ENCODE assay signal across 8 mouse cellular contexts in the genomic region with DNA sequence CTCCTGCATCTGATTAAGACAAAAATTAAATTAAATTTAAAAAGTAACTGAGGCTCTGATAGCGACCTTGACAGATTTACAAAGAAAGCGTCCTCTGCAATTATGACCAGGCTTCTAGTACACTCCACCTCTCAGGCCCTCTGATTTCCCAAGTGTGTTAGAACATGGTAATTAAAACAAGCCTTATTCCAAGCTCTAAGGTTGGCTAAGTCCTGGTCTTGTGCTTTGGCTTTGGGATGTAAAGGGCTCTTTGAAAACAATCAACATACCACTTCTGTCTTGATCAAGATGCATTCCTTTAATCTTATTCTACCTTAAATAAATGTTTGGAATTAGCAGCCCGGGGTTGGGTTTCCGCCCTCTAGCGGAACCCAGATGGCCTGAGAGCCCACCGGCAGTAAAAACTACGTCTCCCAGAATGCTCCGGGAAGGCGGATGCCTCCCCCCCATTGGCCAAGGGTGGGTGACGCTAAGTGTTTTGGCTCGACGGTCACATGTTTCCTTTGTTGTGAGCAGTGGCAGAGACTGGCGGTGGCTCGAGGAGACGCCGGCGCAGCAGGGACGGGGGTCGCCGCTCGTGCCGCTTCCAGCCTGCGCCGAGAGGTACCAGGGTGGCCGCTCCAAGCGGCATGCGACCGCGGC. TPM values are rescaled to one million over a fixed set of nuclear protein-coding genes. Genes with fewer than 3 reads are reported as not detected.
DNase-seq lines count a peak whose midpoint lies in the region; ATAC-seq and TF ChIP-seq lines count a peak whose summit lies in the region.

TSS of gene Klhl24 (plus strand) at position 474 of the 642 bp plus-strand sequence.

- TF ChIP-seq EP300 in MEL (IDR thresholded peaks at IDR 0.05; ENCODE audit: low read depth in 1 of 2, low read length in 2 of 2) = no peak

- TF ChIP-seq RAD21 in MEL (IDR thresholded peaks at IDR 0.05; ENCODE audit: low read depth, low read length) = peak; percentile 29

- peak; percentile 34 to 64 (median 63); a peak in 5 of 6 replicates for TF ChIP-seq CTCF in MEL (IDR thresholded peaks at IDR 0.05 in 2 of 3, conservative IDR thresholded peaks at IDR 0.05 in 1 of 3; ENCODE audit: control insufficient read depth in 1 of 3, insufficient read depth in 1 of 3, low read depth in 2 of 3, low read length in 3 of 3, poor library complexity in 1 of 3, severe bottlenecking in 1 of 3)
- TF ChIP-seq CTCF in cerebellum, adult 2 months (IDR thresholded peaks at IDR 0.05; ENCODE audit: borderline replicate concordance, insufficient read depth, low read depth, low read length) = peak; percentile 60; the same call in 1 of the 2 replicates
- peak; percentile 72 for TF ChIP-seq CTCF in forebrain, postnatal 0 days (IDR thresholded peaks at IDR 0.05; ENCODE audit: low read depth)

- WGBS in cerebellum, adult 2 months = under 1% methylated on average over 29 of the region's 29 CpGs
- 2% methylated on average over 29 of the region's 29 CpGs for WGBS in forebrain, postnatal 0 days
- under 1% methylated on average over 28 of the region's 29 CpGs for WGBS in lung, embryonic 15.5 days

- peak within 1 kb of the TSS; percentile 73 for H3K9ac ChIP-seq in MEL (ENCODE audit: control insufficient read depth, low read depth, low read length, poor library complexity, severe bottlenecking)
- H3K9ac ChIP-seq in forebrain, postnatal 0 days = peak within 1 kb of the TSS; percentile 95
- peak within 1 kb of the TSS; percentile 82 for H3K9ac ChIP-seq in lung, embryonic 15.5 days

- peaks cover 0 to 15% of the 10 kb centered on the region in 2 experiments; a peak in 2 of 4 replicates for H3K36me3 ChIP-seq in MEL (ENCODE audit: control insufficient read depth in 1 of 2, insufficient read depth in 2 of 2, low read length in 2 of 2)
- H3K36me3 ChIP-seq in forebrain, postnatal 0 days (ENCODE audit: insufficient read depth) = no peaks in the 10 kb centered on the region
- no peaks in the 10 kb centered on the region for H3K36me3 ChIP-seq in lung, embryonic 15.5 days

- peak within 1 kb of the TSS; percentile 59 for H3K27ac ChIP-seq in MEL (ENCODE audit: control insufficient read depth, low read depth, low read length)
- H3K27ac ChIP-seq in cerebellum, adult 2 months (ENCODE audit: insufficient read depth, low read length) = peak within 1 kb of the TSS; percentile 80
- H3K27ac ChIP-seq in forebrain, postnatal 0 days (ENCODE audit: low read depth, low read length) = peak within 1 kb of the TSS; percentile 98
- peak within 1 kb of the TSS; percentile 98 for H3K27ac ChIP-seq in lung, embryonic 15.5 days

- H3K27me3 ChIP-seq in MEL (ENCODE audit: control insufficient read depth in 1 of 2, insufficient read depth in 2 of 2, low read length in 2 of 2) = no peaks in the 10 kb centered on the region
- H3K27me3 ChIP-seq in cerebellum, adult 2 months (ENCODE audit: control insufficient read depth, insufficient read depth, low read length) = no peaks in the 10 kb centered on the region
- H3K27me3 ChIP-seq in forebrain, postnatal 0 days (ENCODE audit: insufficient read depth, low read length) = no peaks in the 10 kb centered on the region
- H3K27me3 ChIP-seq in lung, embryonic 15.5 days = no peaks in the 10 kb centered on the region

- H3K4me3 ChIP-seq in MEL (ENCODE audit: control insufficient read depth in 1 of 2, insufficient read depth in 1 of 2, low read depth in 2 of 2, low read length in 2 of 2) = peak within 1 kb of the TSS; percentile 67 to 82
- peak within 1 kb of the TSS; percentile 84 for H3K4me3 ChIP-seq in cerebellum, adult 2 months (replicated peaks; ENCODE audit: insufficient read depth, low read depth, low read length)
- peak within 1 kb of the TSS; percentile 77 for H3K4me3 ChIP-seq in forebrain, postnatal 0 days (ENCODE audit: low read depth, low read length)
- peak within 1 kb of the TSS; percentile 72 for H3K4me3 ChIP-seq in lung, embryonic 15.5 days

- H3K79me2 ChIP-seq in MEL (ENCODE audit: control insufficient read depth, insufficient read depth, low read length, poor library complexity) = no peaks in the 10 kb centered on the region; the same call in 1 of the 2 replicates

- ATAC-seq in forebrain, postnatal 0 days = peak; percentile 97
- peak; percentile 95 for ATAC-seq in lung, embryonic 15.5 days (ENCODE audit: borderline replicate concordance, extremely low read depth, low FRiP score, low TSS enrichment)

- H3K4me2 ChIP-seq in forebrain, postnatal 0 days (ENCODE audit: low read depth) = peak within 1 kb of the TSS; percentile 64
- H3K4me2 ChIP-seq in lung, embryonic 15.5 days = peak within 1 kb of the TSS; percentile 54

- no peaks in the 10 kb centered on the region for H3K9me3 ChIP-seq in MEL (replicated peaks; ENCODE audit: insufficient read depth, low read length)
- no peaks in the 10 kb centered on the region for H3K9me3 ChIP-seq in forebrain, postnatal 0 days (ENCODE audit: low read length)
- H3K9me3 ChIP-seq in lung, embryonic 15.5 days = no peaks in the 10 kb centered on the region

- peak; percentile 96 for DNase-seq in MEL (ENCODE audit: low read depth, low spot score)
- peak; percentile 92 to 95 for DNase-seq in cerebellum, adult 2 months
- peak; percentile 98 for DNase-seq in forebrain, postnatal 0 days
- DNase-seq in heart, postnatal 4 days = peak; percentile 93
- peak; percentile 94 to 95 for DNase-seq in layer of hippocampus, adult 8-10 months (ENCODE audit: low spot score in 2 of 2)
- peak; percentile 92 for DNase-seq in ovary, adult 18-20 months (ENCODE audit: low spot score)
- peak; percentile 90 to 91 for DNase-seq in thymus, postnatal 10 days (ENCODE audit: low spot score in 2 of 2)

- peaks cover 7 to 8% of the 10 kb centered on the region in 2 experiments for H3K4me1 ChIP-seq in MEL (ENCODE audit: control insufficient read depth in 1 of 2, insufficient read depth in 2 of 2, low read length in 2 of 2)
- H3K4me1 ChIP-seq in cerebellum, adult 2 months (ENCODE audit: control insufficient read depth, insufficient read depth, low read length) = no peaks in the 10 kb centered on the region
- no peaks in the 10 kb centered on the region for H3K4me1 ChIP-seq in forebrain, postnatal 0 days (ENCODE audit: insufficient read depth)
- no peaks in the 10 kb centered on the region for H3K4me1 ChIP-seq in lung, embryonic 15.5 days

- TF ChIP-seq POLR2A in MEL (IDR thresholded peaks at IDR 0.05; ENCODE audit: control insufficient read depth in 1 of 2, insufficient read depth in 1 of 2, low read depth in 1 of 2, low read length in 2 of 2, poor library complexity in 1 of 2) = no peak; a peak in 1 of 4 replicates
- peak; percentile 90 for TF ChIP-seq POLR2A in cerebellum, adult 2 months (IDR thresholded peaks at IDR 0.05; ENCODE audit: borderline replicate concordance, insufficient read depth, low read length)

TF ChIP-seq in MEL, 35 proteins besides CTCF, POLR2A, EP300 and RAD21 (continues in another document):
- peak; percentile 97 for TF ChIP-seq MXI1 (IDR thresholded peaks at IDR 0.05; ENCODE audit: low read depth, low read length)
- no peak for TF ChIP-seq JUND (IDR thresholded peaks at IDR 0.05; ENCODE audit: low read depth, low read length)
- peak; percentile 80 for TF ChIP-seq ELF1 (IDR thresholded peaks at IDR 0.05; ENCODE audit: low read depth, low read length)
- TF ChIP-seq TAL1 (IDR thresholded peaks at IDR 0.05; ENCODE audit: low read length) = no peak
- no peak for TF ChIP-seq GATA1 (IDR thresholded peaks at IDR 0.05; ENCODE audit: low read depth, low read length)
- no peak for TF ChIP-seq ZMIZ1 (IDR thresholded peaks at IDR 0.05; ENCODE audit: low read depth, low read length)
- TF ChIP-seq TBP (IDR thresholded peaks at IDR 0.05; ENCODE audit: low read depth, low read length) = no peak
- TF ChIP-seq USF2 (IDR thresholded peaks at IDR 0.05; ENCODE audit: borderline replicate concordance in 1 of 2, insufficient read depth in 1 of 2, low read depth in 1 of 2, low read length in 2 of 2) = peak in 1 of 2 experiments; percentile 54; a peak in 1 of 4 replicates
- no peak for TF ChIP-seq MEF2A (IDR thresholded peaks at IDR 0.05; ENCODE audit: extremely low read depth, insufficient replicate concordance, low read depth, low read length, poor library complexity, severe bottlenecking)
- 0 out of 2 replicates have a peak, but pooled peaks have one; percentile 9 for TF ChIP-seq TCF12 (IDR thresholded peaks at IDR 0.05; ENCODE audit: low read depth, low read length)
- TF ChIP-seq POLR2AphosphoS2 (IDR thresholded peaks at IDR 0.05; ENCODE audit: low read length) = no peak
- TF ChIP-seq ZNF384 (IDR thresholded peaks at IDR 0.05; ENCODE audit: low read depth, low read length) = no peak
- peak; percentile 92 for TF ChIP-seq MAX (IDR thresholded peaks at IDR 0.05; ENCODE audit: low read length)
- TF ChIP-seq MYC (IDR thresholded peaks at IDR 0.05; ENCODE audit: low read depth, low read length) = peak; percentile 41; the same call in 1 of the 2 replicates
- no peak for TF ChIP-seq GABPA (IDR thresholded peaks at IDR 0.05; ENCODE audit: low read depth, low read length)
- TF ChIP-seq KAT2A (conservative IDR thresholded peaks at IDR 0.05; ENCODE audit: low read depth, low read length) = peak; percentile 92
- TF ChIP-seq MYB (IDR thresholded peaks at IDR 0.05; ENCODE audit: low read depth, low read length) = no peak
- TF ChIP-seq POLR2AphosphoS5 (IDR thresholded peaks at IDR 0.05; ENCODE audit: borderline replicate concordance, low read depth, low read length) = no peak
- no peak for TF ChIP-seq CHD2 (IDR thresholded peaks at IDR 0.05; ENCODE audit: low read length)
- TF ChIP-seq ZC3H11A (IDR thresholded peaks at IDR 0.05; ENCODE audit: low read depth, low read length) = no peak
- TF ChIP-seq NRF1 (IDR thresholded peaks at IDR 0.05; ENCODE audit: insufficient read depth, low read depth, low read length, poor library complexity, severe bottlenecking) = peak; percentile 40; the same call in 1 of the 2 replicates
- peak; percentile 28; the same call in 1 of the 2 replicates for TF ChIP-seq SMC3 (IDR thresholded peaks at IDR 0.05; ENCODE audit: low read depth, low read length)
- no peak for TF ChIP-seq ZKSCAN1 (IDR thresholded peaks at IDR 0.05; ENCODE audit: low read depth, low read length)
- TF ChIP-seq SIN3A (IDR thresholded peaks at IDR 0.05; ENCODE audit: low read length) = peak; percentile 99

RNA-seq across cellular contexts. Expression of gene Klhl24, which starts in this region (rescaled TPM):
- total RNA-seq in MEL (2012; rRNA removed) = 1.8 and 3.4 TPM in 2 replicates
- 1 to 10 TPM in 1 of 2 experiments, not detected in 1; 2.5 TPM for polyA plus RNA-seq in MEL (2012; ENCODE audit: insufficient read depth in 1 of 2, insufficient read length in 2 of 2, low read depth in 1 of 2, low replicate concordance in 2 of 2, missing spikeins in 1 of 2)
- polyA plus RNA-seq in cerebellum, adult 2 months (2012; rRNA removed) = 26.6 and 27.0 TPM in 2 replicates
- 97.9 and 130 TPM in 2 replicates for total RNA-seq in forebrain, postnatal 0 days (2014; rRNA removed)
- 32.2 and 43.1 TPM in 2 replicates for polyA plus RNA-seq in forebrain, postnatal 0 days (2015; fragmentation: Nextera tagmentation; extraction: Ambion mirVana)
- 100 to 1,000 TPM in 1 of 2 experiments, 10 to 100 TPM in 1; 96.1 to 104 TPM for total RNA-seq in heart, postnatal 4 days (2021)
- 10 to 100 TPM; 76.2 to 95.8 (median 85.2) TPM for total RNA-seq in layer of hippocampus, adult 8-10 months (2022)
- polyA plus RNA-seq in lung, embryonic 15.5 days (2015; fragmentation: Nextera tagmentation; extraction: Ambion mirVana) = 26.5 and 31.3 TPM in 2 replicates

Comparison
In these comparisons a context has a peak if more than half of its experiments do, and no peak if none do; other contexts are left out.
1. Peak in every context shown above with its lines: DNase-seq, ATAC-seq, H3K4me3 ChIP-seq and H3K27ac ChIP-seq.
2. RNA of gene Klhl24 (total RNA-seq): 97.9 to 130 TPM in forebrain, postnatal 0 days, 96.1 to 104 TPM in heart, postnatal 4 days and 76.2 to 95.8 TPM in layer of hippocampus, adult 8-10 months; 1.8 to 3.4 TPM in MEL; every median in the first group is over 10 times any median in the second.